Mouse (Mus musculus) small intestine, adult 2 months (tissue): ENCODE measurements around the gene Mgat3.

Experiments used
- CTCF ChIP-seq: fragments of 200-500 bp; IDR thresholded peaks from 2 replicates; pipeline ENCODE4 v1.5.1; 2012; ENCODE audit warnings: low read depth, mild to moderate bottlenecking, control low read depth, inconsistent platforms, low read length, moderate library complexity, mixed read lengths; ENCODE audit not compliant: insufficient replicate concordance, insufficient read length; ENCODE audit errors: extremely low read depth
- POLR2A ChIP-seq: fragments of 200-500 bp; IDR thresholded peaks from 2 replicates; pipeline ENCODE4 v1.6.1; 2012; ENCODE audit warnings: low read depth, mild to moderate bottlenecking, control low read depth, inconsistent platforms, low read length, moderate library complexity

DNA sequence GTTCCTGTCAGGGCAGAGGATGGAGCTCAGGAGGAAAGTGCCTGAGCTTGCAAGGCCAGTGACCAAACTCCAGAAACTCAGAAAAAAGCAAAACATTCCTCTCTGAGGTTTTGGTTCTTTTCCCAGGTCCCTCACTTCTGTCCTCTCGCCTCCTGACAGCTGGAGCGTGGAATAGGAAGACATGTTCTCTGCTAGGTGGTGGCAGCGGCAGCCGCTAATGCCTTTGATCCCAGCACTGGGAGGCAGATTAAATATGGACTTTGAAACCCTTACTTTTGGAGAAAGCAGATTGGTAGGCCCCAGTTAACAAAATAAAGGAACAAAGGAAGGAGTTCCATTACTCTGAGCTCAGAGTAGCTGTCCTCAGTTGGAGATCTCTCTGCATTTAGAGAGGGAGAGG is 34.9 kb downstream of the Mgat3 start:
- TF ChIP-seq CTCF, result no peak
- TF ChIP-seq POLR2A, result no peak
